Mouse (Mus musculus): Measurements from ENCODE around the gene Rbpms2. TPM values are rescaled to one million over a fixed set of nuclear protein-coding genes. Genes with fewer than 3 reads are reported as not detected.

The Rbpms2 gene
- polyA plus RNA-seq, 1 experiment: 32.1 TPM

- TF ChIP-seq MYOD1 (IDR thresholded peaks at IDR 0.05; ENCODE audit: control insufficient read depth in 1 of 3, insufficient read length in 2 of 3, low read depth in 2 of 3) (no peak), CEBPB (IDR thresholded peaks at IDR 0.05; ENCODE audit: insufficient read depth, poor library complexity, severe bottlenecking) (no peak), SRF (IDR thresholded peaks at IDR 0.05; ENCODE audit: control insufficient read depth, insufficient read length, low read depth) (no peak), USF1 (IDR thresholded peaks at IDR 0.05; ENCODE audit: low read depth) (no peak), TCF12 (IDR thresholded peaks at IDR 0.05; ENCODE audit: insufficient read depth, poor library complexity, severe bottlenecking) (no peak), POLR2AphosphoS2 (IDR thresholded peaks at IDR 0.05; ENCODE audit: insufficient read length, low read depth) (no peak), MAX (IDR thresholded peaks at IDR 0.05; ENCODE audit: low read depth) (no peak), E2F4 (IDR thresholded peaks at IDR 0.05; ENCODE audit: insufficient read depth) (no peak), POLR2A (IDR thresholded peaks at IDR 0.05; ENCODE audit: insufficient read length, low read depth) (no peak), TCF3 (IDR thresholded peaks at IDR 0.05; ENCODE audit: insufficient read length, low read depth) (no peak), MYOG (IDR thresholded peaks at IDR 0.05; ENCODE audit: control insufficient read depth in 1 of 3, insufficient read depth in 1 of 3, insufficient read length in 2 of 3, low read depth in 2 of 3) (no peak), REST (IDR thresholded peaks at IDR 0.05; ENCODE audit: insufficient read depth, insufficient read length) (no peak)
- Histone ChIP-seq H3K79me2 (ENCODE audit: control insufficient read depth, insufficient read depth) (no peaks in the 10 kb centered on the region), H3K36me3 (ENCODE audit: control insufficient read depth, insufficient read depth) (no peaks in the 10 kb centered on the region)
These were observed 10.1 kb upstream of the Rbpms2 start for GRCm38 (mm10) chr9:65619311-65619710.

DNA sequence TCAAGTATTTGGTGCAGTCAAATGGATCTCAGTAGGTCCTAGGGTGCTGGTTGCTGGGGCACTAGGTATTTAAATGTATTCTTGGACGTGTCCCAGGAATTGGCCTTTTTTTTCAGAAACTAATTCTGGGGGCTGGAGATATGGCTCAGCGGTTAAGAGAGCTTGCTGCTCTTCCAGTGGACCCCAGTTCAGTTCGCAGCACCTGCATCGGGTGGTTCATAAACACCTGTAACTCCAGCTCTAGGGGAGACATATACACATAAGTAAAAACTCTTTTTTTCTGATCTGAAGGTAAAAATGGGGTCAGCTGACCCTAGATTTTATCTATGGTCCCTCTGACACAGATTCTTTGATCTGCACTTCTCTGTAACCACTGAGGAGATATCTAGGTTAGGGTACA lies 8.3 kb upstream of the Rbpms2 start:
- H3ac ChIP-seq (ENCODE audit: control insufficient read depth, insufficient read length): no peak overlapping the region
- no peak overlapping the region for H3K4me3 ChIP-seq
- H3K4me2 ChIP-seq (ENCODE audit: low read depth): no peak overlapping the region
- no peaks in the 10 kb centered on the region for H3K79me2 ChIP-seq (ENCODE audit: control insufficient read depth, insufficient read depth)
- no peak for TF ChIP-seq TCF12 (IDR thresholded peaks at IDR 0.05; ENCODE audit: insufficient read depth, poor library complexity, severe bottlenecking)
- no peak for TF ChIP-seq E2F4 (IDR thresholded peaks at IDR 0.05; ENCODE audit: insufficient read depth)
- TF ChIP-seq MAX (IDR thresholded peaks at IDR 0.05; ENCODE audit: low read depth): no peak
- no peak for TF ChIP-seq SRF (IDR thresholded peaks at IDR 0.05; ENCODE audit: control insufficient read depth, insufficient read length, low read depth)
- no peak for TF ChIP-seq TCF3 (IDR thresholded peaks at IDR 0.05; ENCODE audit: insufficient read length, low read depth)
- TF ChIP-seq MYOG (IDR thresholded peaks at IDR 0.05; ENCODE audit: control insufficient read depth in 1 of 3, insufficient read depth in 1 of 3, insufficient read length in 2 of 3, low read depth in 2 of 3): no peak
- no peak for TF ChIP-seq CEBPB (IDR thresholded peaks at IDR 0.05; ENCODE audit: insufficient read depth, poor library complexity, severe bottlenecking)
- TF ChIP-seq POLR2AphosphoS2 (IDR thresholded peaks at IDR 0.05; ENCODE audit: insufficient read length, low read depth): no peak
- no peak for TF ChIP-seq REST (IDR thresholded peaks at IDR 0.05; ENCODE audit: insufficient read depth, insufficient read length)
- no peak for TF ChIP-seq USF1 (IDR thresholded peaks at IDR 0.05; ENCODE audit: low read depth)
- no peak for TF ChIP-seq MYOD1 (IDR thresholded peaks at IDR 0.05; ENCODE audit: control insufficient read depth in 1 of 3, insufficient read length in 2 of 3, low read depth in 2 of 3)
- no peak for TF ChIP-seq POLR2A (IDR thresholded peaks at IDR 0.05; ENCODE audit: insufficient read length, low read depth)
- H3K27me3 ChIP-seq (ENCODE audit: control insufficient read depth, insufficient read depth, insufficient read length): no peaks in the 10 kb centered on the region
- no peaks in the 10 kb centered on the region for H3K36me3 ChIP-seq (ENCODE audit: control insufficient read depth, insufficient read depth)

More at GRCm38 (mm10) chr9:65619311-65619710, 10.1 kb upstream of the Rbpms2 start:
- Histone ChIP-seq H3ac (ENCODE audit: control insufficient read depth, insufficient read length) (no peak overlapping the region), H3K4me2 (ENCODE audit: low read depth) (no peak overlapping the region), H3K4me3 (no peak overlapping the region), H3K27me3 (ENCODE audit: control insufficient read depth, insufficient read depth, insufficient read length) (no peaks in the 10 kb centered on the region)

DNA sequence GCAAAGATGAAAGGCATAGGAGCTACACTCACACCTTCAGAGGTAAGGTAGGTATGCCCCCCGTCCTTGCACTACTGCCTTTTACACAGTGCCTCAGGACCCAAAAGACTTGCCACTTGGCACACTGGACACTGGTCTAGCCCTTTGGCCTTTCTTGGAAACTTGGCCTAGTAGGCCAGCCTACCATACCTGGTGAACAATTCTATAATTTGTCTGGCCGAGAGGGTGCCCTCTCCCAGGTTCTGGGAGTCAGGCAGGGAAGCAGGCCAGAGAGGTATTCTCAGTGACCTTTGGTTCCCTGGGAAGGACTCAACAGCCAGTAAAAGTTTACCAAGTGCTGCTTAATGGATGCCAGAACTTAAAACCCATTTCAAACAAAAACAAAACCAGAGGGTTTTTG lies 7.8 kb upstream of the Rbpms2 start:
- no peak for TF ChIP-seq TCF12 (IDR thresholded peaks at IDR 0.05; ENCODE audit: insufficient read depth, poor library complexity, severe bottlenecking)

DNA sequence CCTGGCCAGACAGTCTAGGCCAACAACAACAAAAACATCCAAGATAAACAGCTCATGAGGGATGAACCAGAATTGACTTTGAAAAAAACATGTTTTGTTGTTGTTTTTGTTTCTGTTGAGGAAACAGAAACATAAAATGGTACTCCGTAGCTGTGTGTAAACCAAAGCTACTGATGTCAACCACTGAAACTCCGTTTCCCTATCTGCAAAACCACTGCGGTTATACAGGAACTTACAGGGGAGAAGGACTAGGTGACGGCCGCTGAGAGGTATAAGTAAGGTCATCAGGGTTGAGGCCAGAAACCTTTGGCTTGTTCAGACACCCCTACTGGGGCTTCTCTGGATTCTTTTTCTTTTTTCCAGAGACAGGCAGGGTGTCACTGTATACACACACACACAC lies 6.6 kb upstream of the Rbpms2 start:
- Histone ChIP-seq H3K4me3 (no peak overlapping the region), H3K36me3 (ENCODE audit: control insufficient read depth, insufficient read depth) (no peaks in the 10 kb centered on the region), H3K79me2 (ENCODE audit: control insufficient read depth, insufficient read depth) (no peaks in the 10 kb centered on the region), H3ac (ENCODE audit: control insufficient read depth, insufficient read length) (no peak overlapping the region), H3K4me2 (ENCODE audit: low read depth) (no peak overlapping the region), H3K27me3 (ENCODE audit: control insufficient read depth, insufficient read depth, insufficient read length) (no peaks in the 10 kb centered on the region)
- TF ChIP-seq POLR2A (IDR thresholded peaks at IDR 0.05; ENCODE audit: insufficient read length, low read depth): no peak
- no peak for TF ChIP-seq E2F4 (IDR thresholded peaks at IDR 0.05; ENCODE audit: insufficient read depth)
- TF ChIP-seq SRF (IDR thresholded peaks at IDR 0.05; ENCODE audit: control insufficient read depth, insufficient read length, low read depth): no peak
- no peak for TF ChIP-seq USF1 (IDR thresholded peaks at IDR 0.05; ENCODE audit: low read depth)

More for the DNA sequence above, 7.8 kb upstream of the Rbpms2 start:
- Histone ChIP-seq H3K27me3 (ENCODE audit: control insufficient read depth, insufficient read depth, insufficient read length) (no peaks in the 10 kb centered on the region), H3K4me2 (ENCODE audit: low read depth) (no peak overlapping the region), H3K79me2 (ENCODE audit: control insufficient read depth, insufficient read depth) (no peaks in the 10 kb centered on the region), H3ac (ENCODE audit: control insufficient read depth, insufficient read length) (no peak overlapping the region), H3K4me3 (no peak overlapping the region), H3K36me3 (ENCODE audit: control insufficient read depth, insufficient read depth) (no peaks in the 10 kb centered on the region)

DNA sequence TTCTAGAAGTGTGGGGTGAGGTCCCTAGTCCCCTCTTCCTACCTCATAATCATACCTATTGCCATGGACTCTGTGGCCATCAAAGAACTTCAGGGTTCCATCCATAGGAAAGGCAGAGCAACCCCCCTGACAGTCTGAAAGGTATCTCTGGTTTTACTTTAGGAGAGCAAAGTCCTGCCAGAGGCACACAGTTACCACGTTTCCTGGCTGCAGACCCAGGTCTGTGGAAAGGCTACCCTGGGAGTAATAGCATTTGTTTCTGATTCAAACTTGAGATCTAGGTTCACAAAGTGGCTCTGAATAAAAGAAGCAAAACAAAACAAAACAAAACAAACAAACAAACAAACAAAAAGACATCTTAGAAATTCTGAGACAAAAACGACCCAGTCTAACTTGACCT lies 5.2 kb upstream of the Rbpms2 start:
- Histone ChIP-seq H3K79me2 (ENCODE audit: control insufficient read depth, insufficient read depth) (no peaks in the 10 kb centered on the region), H3K4me2 (ENCODE audit: low read depth) (no peak overlapping the region), H3K36me3 (ENCODE audit: control insufficient read depth, insufficient read depth) (no peaks in the 10 kb centered on the region), H3K4me3 (no peak overlapping the region), H3K27me3 (ENCODE audit: control insufficient read depth, insufficient read depth, insufficient read length) (no peaks in the 10 kb centered on the region), H3ac (ENCODE audit: control insufficient read depth, insufficient read length) (no peak overlapping the region)
- TF ChIP-seq MYOD1 (IDR thresholded peaks at IDR 0.05; ENCODE audit: control insufficient read depth in 1 of 3, insufficient read length in 2 of 3, low read depth in 2 of 3) (no peak), TCF12 (IDR thresholded peaks at IDR 0.05; ENCODE audit: insufficient read depth, poor library complexity, severe bottlenecking) (no peak), POLR2AphosphoS2 (IDR thresholded peaks at IDR 0.05; ENCODE audit: insufficient read length, low read depth) (no peak), TCF3 (IDR thresholded peaks at IDR 0.05; ENCODE audit: insufficient read length, low read depth) (no peak), REST (IDR thresholded peaks at IDR 0.05; ENCODE audit: insufficient read depth, insufficient read length) (no peak), SRF (IDR thresholded peaks at IDR 0.05; ENCODE audit: control insufficient read depth, insufficient read length, low read depth) (no peak), E2F4 (IDR thresholded peaks at IDR 0.05; ENCODE audit: insufficient read depth) (no peak), USF1 (IDR thresholded peaks at IDR 0.05; ENCODE audit: low read depth) (no peak), POLR2A (IDR thresholded peaks at IDR 0.05; ENCODE audit: insufficient read length, low read depth) (no peak), CEBPB (IDR thresholded peaks at IDR 0.05; ENCODE audit: insufficient read depth, poor library complexity, severe bottlenecking) (no peak), MYOG (IDR thresholded peaks at IDR 0.05; ENCODE audit: control insufficient read depth in 1 of 3, insufficient read depth in 1 of 3, insufficient read length in 2 of 3, low read depth in 2 of 3) (no peak), MAX (IDR thresholded peaks at IDR 0.05; ENCODE audit: low read depth) (no peak)

Data from myocyte (in vitro differentiated cells).